9 mouse cellular contexts compared by ENCODE assay signal in genomic region chr3:93597221-93597913, GRCm38 (mm10). TPM values are rescaled to one million over a fixed set of nuclear protein-coding genes. Genes with fewer than 3 reads are reported as not detected.
DNase-seq lines count a peak whose midpoint lies in the region; ATAC-seq and TF ChIP-seq lines count a peak whose summit lies in the region.
"Had no signal": no experiment of that assay in that cellular context is flagged by ENCODE, and none has a peak within 500 bp of the region (broad histone marks: within the 10 kb centered on the region; RNA-seq: fewer than 3 reads in every experiment).

No protein-coding gene starts in this region.

- no peaks in the 10 kb centered on the region for H3K36me3 ChIP-seq in CH12.LX (replicated peaks in 1 of 2; ENCODE audit: control insufficient read depth in 1 of 2, insufficient read depth in 1 of 2, low read length in 1 of 2)
- H3K36me3 ChIP-seq in hindbrain, embryonic 15.5 days, result no peaks in the 10 kb centered on the region

- dilution Hi-C loops in CH12.LX (cut with MboI; ENCODE audit: extremely low pct_ligation_motif_present, extremely low pct_unique_long_range_greater_than_20kb, low sequenced_read_pairs), result no loop called here

- TF ChIP-seq CTCF in CH12.LX (conservative IDR thresholded peaks at IDR 0.05 in 1 of 2, IDR thresholded peaks at IDR 0.05 in 1 of 2; ENCODE audit: low read depth in 2 of 2, low read length in 2 of 2), result no peak

- H3K27me3 ChIP-seq in CH12.LX (replicated peaks), result no peaks in the 10 kb centered on the region
- no peaks in the 10 kb centered on the region for H3K27me3 ChIP-seq in hindbrain, embryonic 15.5 days

- H3K4me3 ChIP-seq in CH12.LX (replicated peaks in 1 of 3; ENCODE audit: low read depth in 2 of 3, low read length in 2 of 3, poor library complexity in 1 of 3), result no peak overlapping the region
- H3K4me3 ChIP-seq in hindbrain, embryonic 15.5 days, result no peak overlapping the region
- H3K4me3 ChIP-seq: erythroblast, embryonic 14.5 days had no signal

- peaks cover 11 to 50% of the 10 kb centered on the region in 2 experiments for H3K4me1 ChIP-seq in CH12.LX (ENCODE audit: control insufficient read depth in 1 of 2, insufficient read depth in 2 of 2)
- no peaks in the 10 kb centered on the region for H3K4me1 ChIP-seq in hindbrain, embryonic 15.5 days (replicated peaks)

- peaks cover 6% of the 10 kb centered on the region for H3K9me3 ChIP-seq in CH12.LX (replicated peaks; ENCODE audit: low read length)
- H3K9me3 ChIP-seq in hindbrain, embryonic 15.5 days, result no peaks in the 10 kb centered on the region

- no peak for TF ChIP-seq RAD21 in CH12.LX (IDR thresholded peaks at IDR 0.05; ENCODE audit: low read depth, low read length)

- ATAC-seq in hindbrain, embryonic 15.5 days (ENCODE audit: low FRiP score, low read depth), result peak; percentile 93

- peak; percentile 42 for TF ChIP-seq POLR2A in CH12.LX (IDR thresholded peaks at IDR 0.05; ENCODE audit: low read depth, low read length)

- in situ Hi-C loops in CH12.LX (cut with MboI; ENCODE audit: low pct_ligation_motif_present, low pct_unique_long_range_greater_than_20kb, low sequenced_read_pairs), result no loop called here

- H3K79me2 ChIP-seq in CH12.LX (replicated peaks; ENCODE audit: control insufficient read depth, extremely low read depth, insufficient read depth, poor library complexity, severe bottlenecking), result no peaks in the 10 kb centered on the region

- DNase-seq in CH12.LX (ENCODE audit: extremely low read depth), result peak; percentile 95
- peak; percentile 16 for DNase-seq in adrenal gland, postnatal 25 days
- DNase-seq in frontal cortex, postnatal 36 days (ENCODE audit: low spot score in 2 of 2), result peak; percentile 20 to 24
- peak; percentile 22 to 42 for DNase-seq in layer of hippocampus, postnatal 14 days (ENCODE audit: low spot score in 2 of 2)
- DNase-seq in lung, postnatal 10 days, result peak; percentile 85
- peak; percentile 2 to 21 for DNase-seq in right cerebral cortex, postnatal 36 days (ENCODE audit: low spot score in 2 of 2)
- no peak for DNase-seq in cerebellum, adult 9-11 months

- peak overlapping the region; percentile 89 for H3K27ac ChIP-seq in CH12.LX (ENCODE audit: insufficient read depth, low read depth)
- H3K27ac ChIP-seq in hindbrain, embryonic 15.5 days (replicated peaks), result no peak overlapping the region

- peak overlapping the region; percentile 12; the same call in 1 of the 2 replicates for H3K9ac ChIP-seq in CH12.LX (ENCODE audit: insufficient read depth, low read depth)
- no peak overlapping the region for H3K9ac ChIP-seq in hindbrain, embryonic 15.5 days

- H3K4me2 ChIP-seq in CH12.LX (ENCODE audit: insufficient read depth, low read depth, poor library complexity, severe bottlenecking), result peak overlapping the region; percentile 74
- H3K4me2 ChIP-seq in hindbrain, embryonic 15.5 days, result no peak overlapping the region

- TF ChIP-seq EP300 in CH12.LX (IDR thresholded peaks at IDR 0.05; ENCODE audit: low read length), result peak; percentile 21

- 26% methylated on average over 5 of the region's 5 CpGs for WGBS in hindbrain, embryonic 15.5 days

TF ChIP-seq in CH12.LX, 34 proteins besides CTCF, POLR2A, EP300 and RAD21:
- TF ChIP-seq CHD1 (IDR thresholded peaks at IDR 0.05; ENCODE audit: low read depth, low read length), result 0 out of 2 replicates have a peak, but pooled peaks have one; percentile 64
- TF ChIP-seq RCOR1 (conservative IDR thresholded peaks at IDR 0.05; ENCODE audit: low read depth, low read length), result peak; percentile 18; the same call in 1 of the 2 replicates
- TF ChIP-seq CHD2 (IDR thresholded peaks at IDR 0.05; ENCODE audit: low read length), result no peak
- no peak for TF ChIP-seq USF1 (IDR thresholded peaks at IDR 0.05; ENCODE audit: low read depth, low read length)
- TF ChIP-seq ZKSCAN1 (IDR thresholded peaks at IDR 0.05; ENCODE audit: borderline replicate concordance, low read depth, low read length), result no peak
- 0 out of 2 replicates have a peak, but pooled peaks have one; percentile 14 for TF ChIP-seq MYC (IDR thresholded peaks at IDR 0.05; ENCODE audit: low read depth, low read length)
- TF ChIP-seq TCF12 (IDR thresholded peaks at IDR 0.05; ENCODE audit: low read depth, low read length), result no peak
- no peak for TF ChIP-seq POLR2AphosphoS2 (IDR thresholded peaks at IDR 0.05; ENCODE audit: low read depth, low read length)
- TF ChIP-seq ZMIZ1 (IDR thresholded peaks at IDR 0.05; ENCODE audit: low read depth, low read length), result no peak
- no peak; the same call in none of the 2 replicates for TF ChIP-seq JUND (conservative IDR thresholded peaks at IDR 0.05; ENCODE audit: low read depth, low read length)
- TF ChIP-seq IRF4 (IDR thresholded peaks at IDR 0.05; ENCODE audit: low read depth, low read length), result no peak; the same call in 1 of the 2 replicates
- peak; percentile 40; the same call in 1 of the 2 replicates for TF ChIP-seq ETS1 (conservative IDR thresholded peaks at IDR 0.05; ENCODE audit: low read depth, low read length)
- TF ChIP-seq MEF2A (IDR thresholded peaks at IDR 0.05; ENCODE audit: borderline replicate concordance, low read depth, low read length), result peak; percentile 20; the same call in 1 of the 2 replicates
- TF ChIP-seq SIN3A (IDR thresholded peaks at IDR 0.05; ENCODE audit: low read length), result peak; percentile 75
TF ChIP-seq in CH12.LX: peak in this region for 6.

RNA-seq across cellular contexts. Expression of gene S100a10, which starts 42.5 kb away (rescaled TPM):
- total RNA-seq in CH12.LX (2012; rRNA removed) (352 and 369 TPM in 2 replicates), CH12.LX (2014; rRNA removed) (429 and 518 TPM in 2 replicates)
- polyA plus RNA-seq in CH12.LX (2012; ENCODE audit: insufficient read length, low read depth), result 213 and 259 TPM in 2 replicates
- 138 and 144 TPM in 2 replicates for total RNA-seq in adrenal gland, postnatal 25 days (2021)
- 168 and 205 TPM in 2 replicates for polyA plus RNA-seq in hindbrain, embryonic 15.5 days (2015; fragmentation: Nextera tagmentation; extraction: Ambion mirVana)
- 10 to 100 TPM; 31.1 to 34.9 TPM for total RNA-seq in layer of hippocampus, postnatal 14 days (2021)

RNA-seq across cellular contexts. Expression of gene Tdpoz2, which starts 55.1 kb away (rescaled TPM):
- not detected in 2 replicates for total RNA-seq in CH12.LX (2012; rRNA removed)
- total RNA-seq in CH12.LX (2014; rRNA removed), result not detected in 2 replicates
- polyA plus RNA-seq in CH12.LX (2012; ENCODE audit: insufficient read length, low read depth), result not detected in 2 replicates
- 0.82 TPM in 1 of 2 replicates, not detected in the other for total RNA-seq in adrenal gland, postnatal 25 days (2021)
- polyA plus RNA-seq in hindbrain, embryonic 15.5 days (2015; fragmentation: Nextera tagmentation; extraction: Ambion mirVana), result not detected in 2 replicates
- total RNA-seq in layer of hippocampus, postnatal 14 days (2021), result not detected
- polyA plus RNA-seq: erythroblast, embryonic 14.5 days had no signal
